Mouse (Mus musculus) hindbrain, embryonic 16.5 days (tissue): ENCODE measurements at regions not wholly inside any gene's neighbourhood (a gene's known extent, or its start where the extent isn't known, plus 50 kb on each side); places are given as distances from the start of the nearest gene placed in this dataset.

ENCODE experiments used
- ATAC-seq: fragments of 200-750 bp; cut with Nextera tagmentation; 2 replicates; pipeline ENCODE4 v1.8.0; 2017; ENCODE audit warnings: moderate TSS enrichment, moderate library complexity
- H3K27ac ChIP-seq: fragments of 300-500 bp; sonication (generic); 2 replicates; pipeline ENCODE4 v1.5.1; 2014; ENCODE audit warnings: low read depth, mild to moderate bottlenecking, control low read depth, low read length, moderate library complexity
- H3K27me3 ChIP-seq: fragments of 300-500 bp; sonication (generic); replicated peaks from 2 replicates; pipeline ENCODE4 v1.6.1; 2014; ENCODE audit warnings: low read length; ENCODE audit not compliant: control insufficient read depth, insufficient read depth
- H3K36me3 ChIP-seq: fragments of 300-500 bp; sonication (generic); 2 replicates; pipeline ENCODE4 v1.6.1; 2014; ENCODE audit warnings: mild to moderate bottlenecking, low read length, moderate library complexity, mixed read lengths; ENCODE audit not compliant: control insufficient read depth, insufficient read depth
- H3K4me1 ChIP-seq: fragments of 300-500 bp; sonication (generic); 2 replicates; pipeline ENCODE4 v1.6.1; 2014; ENCODE audit warnings: low read depth, low read length; ENCODE audit not compliant: control insufficient read depth, insufficient read depth
- H3K4me2 ChIP-seq: fragments of 300-500 bp; sonication (generic); 2 replicates; pipeline ENCODE4 v1.6.1; 2014; ENCODE audit warnings: mild to moderate bottlenecking, low read length, control low read depth, moderate library complexity
- H3K4me3 ChIP-seq: fragments of 300-500 bp; sonication (generic); 2 replicates; pipeline ENCODE4 v1.5.1; 2014; ENCODE audit warnings: mild to moderate bottlenecking, low read length, control low read depth, moderate library complexity
- H3K9ac ChIP-seq: fragments of 300-500 bp; sonication (generic); 2 replicates; pipeline ENCODE4 v1.6.1; 2014; ENCODE audit warnings: low read depth, mild to moderate bottlenecking, control low read depth, low read length, moderate library complexity
- H3K9me3 ChIP-seq: fragments of 300-500 bp; sonication (generic); 2 replicates; pipeline ENCODE4 v1.6.1; 2014; ENCODE audit warnings: mild to moderate bottlenecking, low read length, moderate library complexity; ENCODE audit not compliant: control insufficient read depth
- WGBS: fragments of 180-500 bp; shearing (Covaris S2); extraction: QIAGEN DNeasy Blood & Tissue Kit; methylation state at CpG from one replicate; pipeline ENCODE4 v1.1.7; 2014; 5-methylcytosine and 5-hydroxymethylcytosine counted together

GRCm38 (mm10) chr16:50792960-50793359 lies 202.0 kb upstream of the Ccdc54 start:
- no peak for ATAC-seq
- Histone ChIP-seq H3K4me3 (no peak overlapping the region), H3K27me3 (no peaks in the 10 kb centered on the region), H3K4me2 (no peak overlapping the region), H3K9ac (no peak overlapping the region), H3K4me1 (no peaks in the 10 kb centered on the region), H3K36me3 (no peaks in the 10 kb centered on the region), H3K27ac (no peak overlapping the region), H3K9me3 (no peaks in the 10 kb centered on the region)
- WGBS: 92% methylated on average over 2 of the region's 2 CpGs

GRCm38 (mm10) chr16:50792506-50792905 lies 201.6 kb upstream of the Ccdc54 start:
- 65% methylated on average over 2 of the region's 2 CpGs for WGBS
- no peak for ATAC-seq
- no peak overlapping the region for H3K4me3 ChIP-seq
- no peaks in the 10 kb centered on the region for H3K4me1 ChIP-seq
- H3K4me2 ChIP-seq: no peak overlapping the region
- H3K9ac ChIP-seq: no peak overlapping the region
- no peaks in the 10 kb centered on the region for H3K36me3 ChIP-seq
- no peak overlapping the region for H3K27ac ChIP-seq
- H3K9me3 ChIP-seq: no peaks in the 10 kb centered on the region
- H3K27me3 ChIP-seq: no peaks in the 10 kb centered on the region

GRCm38 (mm10) chr16:50788702-50789101 lies 197.7 kb upstream of the Ccdc54 start:
- Histone ChIP-seq H3K4me2 (no peak overlapping the region), H3K36me3 (no peaks in the 10 kb centered on the region), H3K27ac (no peak overlapping the region), H3K4me1 (no peaks in the 10 kb centered on the region), H3K4me3 (no peak overlapping the region), H3K9me3 (no peaks in the 10 kb centered on the region), H3K9ac (no peak overlapping the region), H3K27me3 (no peaks in the 10 kb centered on the region)
- no peak for ATAC-seq
- 92% methylated on average over 4 of the region's 4 CpGs for WGBS

- H3K36me3 ChIP-seq: no peaks in the 10 kb centered on the region
- H3K27ac ChIP-seq: no peak overlapping the region
- 0 out of 2 replicates have a peak, but pooled peaks cover 3% of the 10 kb centered on the region for H3K4me1 ChIP-seq
- no peak for ATAC-seq
- H3K4me3 ChIP-seq: no peak overlapping the region
- H3K4me2 ChIP-seq: no peak overlapping the region
- WGBS: 72% methylated on average over 3 of the region's 3 CpGs
- no peaks in the 10 kb centered on the region for H3K27me3 ChIP-seq
- no peak overlapping the region for H3K9ac ChIP-seq
- H3K9me3 ChIP-seq: no peaks in the 10 kb centered on the region
Measured at GRCm38 (mm10) chr16:50786199-50786598, 195.2 kb upstream of the Ccdc54 start.

- ATAC-seq: no peak
- Histone ChIP-seq H3K36me3 (no peaks in the 10 kb centered on the region), H3K4me3 (no peak overlapping the region), H3K27ac (no peak overlapping the region), H3K27me3 (no peaks in the 10 kb centered on the region), H3K4me2 (no peak overlapping the region), H3K9ac (no peak overlapping the region), H3K9me3 (no peaks in the 10 kb centered on the region), H3K4me1 (0 out of 2 replicates have a peak, but pooled peaks cover 3% of the 10 kb centered on the region)
- 86% methylated on average over 1 of the region's 1 CpGs for WGBS
Measured at GRCm38 (mm10) chr16:50785384-50785783, 194.4 kb upstream of the Ccdc54 start.

- H3K9me3 ChIP-seq: no peaks in the 10 kb centered on the region
- H3K4me2 ChIP-seq: no peak overlapping the region
- no peaks in the 10 kb centered on the region for H3K27me3 ChIP-seq
- ATAC-seq: peak; percentile 45
- H3K4me1 ChIP-seq: 0 out of 2 replicates have a peak, but pooled peaks cover 3% of the 10 kb centered on the region
- no peak overlapping the region for H3K4me3 ChIP-seq
- H3K9ac ChIP-seq: no peak overlapping the region
- WGBS: 68% methylated on average over 3 of the region's 3 CpGs
- H3K36me3 ChIP-seq: no peaks in the 10 kb centered on the region
- no peak overlapping the region for H3K27ac ChIP-seq
Measured at GRCm38 (mm10) chr16:50784651-50785228, 193.8 kb upstream of the Ccdc54 start.

DNA sequence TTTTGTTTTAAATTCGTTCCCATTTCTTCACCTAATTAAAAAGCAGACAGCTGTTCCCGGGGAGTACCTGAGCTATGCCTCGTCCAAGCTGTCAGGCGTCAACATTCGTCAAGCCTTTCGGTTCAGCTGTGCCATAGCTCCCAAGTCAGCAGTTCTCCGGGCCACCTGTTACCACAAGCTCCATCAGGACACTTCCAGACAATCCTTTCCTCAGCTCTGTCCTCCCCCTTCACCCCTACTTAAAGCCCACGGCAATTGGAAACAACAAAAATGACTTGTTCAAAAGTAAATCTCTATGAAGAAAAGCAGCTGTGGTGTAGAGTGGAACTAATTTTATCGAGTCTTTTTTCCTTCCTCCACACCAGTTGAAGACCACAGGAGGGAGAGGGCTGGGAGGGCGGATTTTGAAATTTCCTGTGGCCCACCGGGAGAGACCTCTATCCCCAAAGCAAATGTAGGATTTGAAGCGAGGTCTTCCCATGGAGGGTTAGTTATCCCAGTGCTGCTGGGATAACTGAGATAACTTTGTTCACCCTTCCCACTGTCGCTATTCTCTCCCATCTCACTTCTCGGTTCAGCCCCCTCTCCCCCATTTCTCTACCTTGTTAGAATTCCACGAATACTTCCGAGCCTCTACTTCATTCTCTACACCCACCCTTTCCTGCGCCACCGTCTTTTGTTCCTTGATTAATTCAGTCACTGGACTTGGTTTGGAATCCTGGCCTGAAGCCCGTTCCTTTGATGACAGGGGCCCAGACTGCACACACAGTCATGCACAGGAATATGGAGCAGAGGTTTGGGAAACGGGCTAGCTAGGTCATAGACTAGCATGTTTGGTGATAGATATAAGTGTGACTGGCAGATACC lies 193.1 kb upstream of the Ccdc54 start:
- Histone ChIP-seq H3K27me3 (no peaks in the 10 kb centered on the region), H3K4me3 (no peak overlapping the region), H3K9ac (no peak overlapping the region), H3K9me3 (no peaks in the 10 kb centered on the region), H3K4me1 (0 out of 2 replicates have a peak, but pooled peaks cover 3% of the 10 kb centered on the region), H3K36me3 (no peaks in the 10 kb centered on the region), H3K4me2 (peak overlapping the region; percentile 39), H3K27ac (no peak overlapping the region)
- WGBS: 39% methylated on average over 20 of the region's 20 CpGs
- ATAC-seq: peak; percentile 67

GRCm38 (mm10) chr16:50783240-50783639 lies 192.3 kb upstream of the Ccdc54 start:
- Histone ChIP-seq H3K9me3 (no peaks in the 10 kb centered on the region), H3K9ac (no peak overlapping the region), H3K4me2 (peak overlapping the region; percentile 27; the same call in 1 of the 2 replicates), H3K27me3 (no peaks in the 10 kb centered on the region), H3K36me3 (no peaks in the 10 kb centered on the region), H3K4me3 (no peak overlapping the region), H3K4me1 (0 out of 2 replicates have a peak, but pooled peaks cover 3% of the 10 kb centered on the region), H3K27ac (no peak overlapping the region)
- ATAC-seq: no peak; the same call in 1 of the 2 replicates
- 25% methylated on average over 6 of the region's 6 CpGs for WGBS

- H3K4me2 ChIP-seq: no peak overlapping the region
- H3K4me3 ChIP-seq: no peak overlapping the region
- H3K4me1 ChIP-seq: 0 out of 2 replicates have a peak, but pooled peaks cover 3% of the 10 kb centered on the region
- H3K27ac ChIP-seq: no peak overlapping the region
- no peak overlapping the region for H3K9ac ChIP-seq
- no peaks in the 10 kb centered on the region for H3K36me3 ChIP-seq
- H3K9me3 ChIP-seq: no peaks in the 10 kb centered on the region
- WGBS: 24% methylated on average over 6 of the region's 6 CpGs
- no peaks in the 10 kb centered on the region for H3K27me3 ChIP-seq
- ATAC-seq: no peak
Measured at GRCm38 (mm10) chr16:50779030-50779784, 188.3 kb upstream of the Ccdc54 start.
